ENCODE assay signal across 27 mouse cellular contexts in the genomic region with DNA sequence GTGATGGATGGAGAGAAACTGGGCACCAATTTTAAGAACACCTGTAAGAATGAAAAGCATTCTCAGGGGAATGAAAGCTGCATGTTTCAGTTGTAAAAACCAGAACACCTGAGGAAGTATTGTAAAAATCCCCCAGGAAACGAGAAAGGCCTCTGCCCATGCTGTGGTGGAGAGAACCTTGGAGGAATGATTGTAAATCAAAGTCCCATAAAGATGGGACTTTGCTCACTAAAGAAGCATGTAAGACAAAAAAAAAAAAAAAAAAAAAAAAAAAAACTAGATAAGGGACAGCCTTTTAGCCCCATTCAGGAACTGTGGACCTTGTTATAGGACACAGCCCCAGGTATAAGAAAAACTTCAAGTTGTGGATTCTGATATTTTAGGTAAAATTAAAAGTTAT. TPM values are rescaled to one million over a fixed set of nuclear protein-coding genes. Genes with fewer than 3 reads are reported as not detected.
"Had no signal": no experiment of that assay in that cellular context is flagged by ENCODE, and none has a peak within 500 bp of the region (broad histone marks: within the 10 kb centered on the region; RNA-seq: fewer than 3 reads in every experiment).

No protein-coding gene starts in this region.

- H3K9ac ChIP-seq: lung, embryonic 15.5 days; midbrain, embryonic 13.5 days; neural tube, embryonic 13.5 days; neural tube, embryonic 15.5 days; stomach, embryonic 15.5 days had no signal

- DNase-seq: lung, adult 18-20 months; lung, postnatal 14 days; lung, postnatal 36 days; retina, postnatal 1 day; right cerebral cortex, adult 18-20 months; right cerebral cortex, postnatal 25 days; right cerebral cortex, postnatal 4 days; thymus, adult 2 months; thymus, postnatal 25 days; thymus, postnatal 4 days had no signal

- H3K9me3 ChIP-seq: lung, embryonic 15.5 days; megakaryocyte, embryonic 14.5 days; midbrain, embryonic 13.5 days; neural tube, embryonic 13.5 days; neural tube, embryonic 15.5 days; stomach, embryonic 15.5 days had no signal

- H3K4me2 ChIP-seq: lung, embryonic 15.5 days; midbrain, embryonic 11.5 days; midbrain, embryonic 13.5 days; neural tube, embryonic 13.5 days; neural tube, embryonic 15.5 days; stomach, embryonic 15.5 days had no signal

- ATAC-seq: lung, postnatal 0 days; midbrain, embryonic 13.5 days; midbrain, embryonic 16.5 days had no signal

- H3K27me3 ChIP-seq: lung, embryonic 15.5 days; megakaryocyte, embryonic 14.5 days; midbrain, embryonic 13.5 days; neural tube, embryonic 13.5 days; neural tube, embryonic 15.5 days; stomach, embryonic 15.5 days had no signal

- H3K4me3 ChIP-seq: lung, embryonic 15.5 days; megakaryocyte, embryonic 14.5 days; midbrain, embryonic 13.5 days; myocyte; neural tube, embryonic 13.5 days; neural tube, embryonic 15.5 days; stomach, embryonic 15.5 days had no signal

- H3K27ac ChIP-seq: lung, embryonic 15.5 days; macrophage; midbrain, embryonic 13.5 days; neural tube, embryonic 13.5 days; neural tube, embryonic 15.5 days; stomach, embryonic 15.5 days; stomach, postnatal 0 days had no signal

- H3K36me3 ChIP-seq: lung, embryonic 15.5 days; midbrain, embryonic 13.5 days; neural tube, embryonic 13.5 days; neural tube, embryonic 15.5 days; stomach, embryonic 15.5 days had no signal

- H3K4me1 ChIP-seq: lung, embryonic 15.5 days; megakaryocyte, embryonic 14.5 days; midbrain, embryonic 13.5 days; neural tube, embryonic 13.5 days; neural tube, embryonic 15.5 days; stomach, embryonic 15.5 days had no signal

RNA-seq across cellular contexts. Expression of a gene that starts 4.5 kb away (rescaled TPM):
- total RNA-seq: megakaryocyte progenitor cell, adult 5-6 weeks had no signal
- polyA plus RNA-seq: lung, postnatal 0 days; macrophage; midbrain, embryonic 11.5 days; midbrain, embryonic 13.5 days; midbrain, embryonic 16.5 days; myocyte; neural tube, embryonic 11.5 days; spleen, adult 2 months; testis, adult 2 months; thymus, adult 2 months; urinary bladder, adult 2 months had no signal
